ENCODE assay signal across 8 mouse cellular contexts in genomic region chr9:72530237-72530636, GRCm38 (mm10). TPM values are rescaled to one million over a fixed set of nuclear protein-coding genes. Genes with fewer than 3 reads are reported as not detected.
DNase-seq lines count a peak whose midpoint lies in the region; ATAC-seq and TF ChIP-seq lines count a peak whose summit lies in the region.

No protein-coding gene starts in this region.

- H3K27ac ChIP-seq in hindbrain, embryonic 10.5 days: 0 out of 2 replicates have a peak overlapping the region, but pooled peaks have one; percentile 99
- no peak overlapping the region for H3K27ac ChIP-seq in hindbrain, embryonic 13.5 days
- H3K27ac ChIP-seq in intestine, postnatal 0 days (ENCODE audit: low read depth, low read length): peak overlapping the region; percentile 99
- H3K27ac ChIP-seq in limb, embryonic 10.5 days: no peak overlapping the region
- H3K27ac ChIP-seq in midbrain, embryonic 13.5 days: no peak overlapping the region; the same call in 1 of the 2 replicates

- H3K4me1 ChIP-seq in hindbrain, embryonic 10.5 days (replicated peaks): peaks cover 36% of the 10 kb centered on the region
- peaks cover 13% of the 10 kb centered on the region for H3K4me1 ChIP-seq in hindbrain, embryonic 13.5 days (replicated peaks)
- H3K4me1 ChIP-seq in intestine, postnatal 0 days (replicated peaks; ENCODE audit: control insufficient read depth, insufficient read depth, low read length): no peaks in the 10 kb centered on the region
- H3K4me1 ChIP-seq in limb, embryonic 10.5 days: peaks cover 29% of the 10 kb centered on the region
- peaks cover 18% of the 10 kb centered on the region for H3K4me1 ChIP-seq in midbrain, embryonic 13.5 days (replicated peaks)

- H3K4me3 ChIP-seq in hindbrain, embryonic 10.5 days: peak overlapping the region; percentile 18
- H3K4me3 ChIP-seq in hindbrain, embryonic 13.5 days: no peak overlapping the region
- H3K4me3 ChIP-seq in intestine, postnatal 0 days (ENCODE audit: low read depth, low read length): no peak overlapping the region
- peak overlapping the region; percentile 85; the same call in 1 of the 2 replicates for H3K4me3 ChIP-seq in limb, embryonic 10.5 days
- H3K4me3 ChIP-seq in midbrain, embryonic 13.5 days (replicated peaks): no peak overlapping the region

- no peak overlapping the region for H3K9ac ChIP-seq in hindbrain, embryonic 13.5 days
- no peak overlapping the region for H3K9ac ChIP-seq in intestine, postnatal 0 days (ENCODE audit: low read depth, low read length)
- no peak overlapping the region for H3K9ac ChIP-seq in midbrain, embryonic 13.5 days (replicated peaks)

- no peaks in the 10 kb centered on the region for H3K36me3 ChIP-seq in hindbrain, embryonic 10.5 days
- H3K36me3 ChIP-seq in hindbrain, embryonic 13.5 days: no peaks in the 10 kb centered on the region
- H3K36me3 ChIP-seq in intestine, postnatal 0 days (ENCODE audit: control insufficient read depth, insufficient read depth): no peaks in the 10 kb centered on the region; the same call in 1 of the 2 replicates
- no peaks in the 10 kb centered on the region for H3K36me3 ChIP-seq in limb, embryonic 10.5 days
- no peaks in the 10 kb centered on the region for H3K36me3 ChIP-seq in midbrain, embryonic 13.5 days

- DNase-seq in hindbrain, embryonic 10.5 days (ENCODE audit: low spot score): peak; percentile 89
- DNase-seq in embryo, embryonic 10 days (ENCODE audit: low spot score): peak; percentile 97
- DNase-seq in gastrocnemius, postnatal 25 days: peak; percentile 80
- DNase-seq in limb, embryonic 10.5 days (ENCODE audit: low spot score): peak; percentile 93
- peak; percentile 81 for DNase-seq in spleen, adult 12 weeks (ENCODE audit: low spot score)

- under 1% methylated on average over 12 of the region's 12 CpGs for WGBS in hindbrain, embryonic 10.5 days
- under 1% methylated on average over 12 of the region's 12 CpGs for WGBS in hindbrain, embryonic 13.5 days
- under 1% methylated on average over 12 of the region's 12 CpGs for WGBS in intestine, postnatal 0 days
- under 1% methylated on average over 12 of the region's 12 CpGs for WGBS in limb, embryonic 10.5 days
- WGBS in midbrain, embryonic 13.5 days: under 1% methylated on average over 12 of the region's 12 CpGs

- no peaks in the 10 kb centered on the region for H3K9me3 ChIP-seq in hindbrain, embryonic 10.5 days
- H3K9me3 ChIP-seq in hindbrain, embryonic 13.5 days: no peaks in the 10 kb centered on the region
- no peaks in the 10 kb centered on the region for H3K9me3 ChIP-seq in intestine, postnatal 0 days (ENCODE audit: control insufficient read depth)
- no peaks in the 10 kb centered on the region for H3K9me3 ChIP-seq in limb, embryonic 10.5 days (replicated peaks)
- no peaks in the 10 kb centered on the region for H3K9me3 ChIP-seq in midbrain, embryonic 13.5 days

- no peak overlapping the region for H3K4me2 ChIP-seq in hindbrain, embryonic 13.5 days
- H3K4me2 ChIP-seq in intestine, postnatal 0 days (replicated peaks; ENCODE audit: low read depth): peak overlapping the region; percentile 91
- 0 out of 2 replicates have a peak overlapping the region, but pooled peaks have one; percentile 6 for H3K4me2 ChIP-seq in midbrain, embryonic 13.5 days (replicated peaks)

- no peak for ATAC-seq in hindbrain, embryonic 13.5 days (ENCODE audit: low FRiP score)
- peak; percentile 34 for ATAC-seq in intestine, postnatal 0 days
- ATAC-seq in midbrain, embryonic 13.5 days: no peak

- peak; percentile 100 for TF ChIP-seq CTCF in intestine, postnatal 0 days (IDR thresholded peaks at IDR 0.05; ENCODE audit: low read depth)

- no peaks in the 10 kb centered on the region for H3K27me3 ChIP-seq in hindbrain, embryonic 10.5 days (ENCODE audit: insufficient read depth, poor library complexity, severe bottlenecking)
- no peaks in the 10 kb centered on the region for H3K27me3 ChIP-seq in hindbrain, embryonic 13.5 days
- no peaks in the 10 kb centered on the region for H3K27me3 ChIP-seq in intestine, postnatal 0 days (replicated peaks; ENCODE audit: control insufficient read depth, insufficient read depth, low read length)
- H3K27me3 ChIP-seq in limb, embryonic 10.5 days (ENCODE audit: low read depth, poor library complexity, severe bottlenecking): no peaks in the 10 kb centered on the region
- no peaks in the 10 kb centered on the region for H3K27me3 ChIP-seq in midbrain, embryonic 13.5 days

RNA-seq across cellular contexts. Expression of gene Rfx7, which starts 1.8 kb away (rescaled TPM):
- 14.3 and 14.7 TPM in 2 replicates for polyA plus RNA-seq in hindbrain, embryonic 10.5 days (2016; fragmentation: Nextera tagmentation; extraction: Ambion mirVana)
- polyA plus RNA-seq in hindbrain, embryonic 13.5 days (2015; fragmentation: Nextera tagmentation; extraction: Ambion mirVana): 16.6 and 17.2 TPM in 2 replicates
- total RNA-seq in gastrocnemius, postnatal 25 days (2021): 10 to 100 TPM; 16.9 to 20.7 TPM
- polyA plus RNA-seq in intestine, postnatal 0 days (2015; fragmentation: Nextera tagmentation; extraction: Ambion mirVana): 6.9 and 7.4 TPM in 2 replicates
- polyA plus RNA-seq in limb, embryonic 10.5 days (2016; fragmentation: Nextera tagmentation; extraction: Ambion mirVana): 15.9 and 16.0 TPM in 2 replicates
- 17.8 and 19.8 TPM in 2 replicates for polyA plus RNA-seq in midbrain, embryonic 13.5 days (2015; fragmentation: Nextera tagmentation; extraction: Ambion mirVana)

RNA-seq across cellular contexts. Expression of gene Tex9, which starts 38.2 kb away (rescaled TPM):
- 47.0 and 66.3 TPM in 2 replicates for polyA plus RNA-seq in hindbrain, embryonic 10.5 days (2016; fragmentation: Nextera tagmentation; extraction: Ambion mirVana)
- 38.9 and 43.2 TPM in 2 replicates for polyA plus RNA-seq in hindbrain, embryonic 13.5 days (2015; fragmentation: Nextera tagmentation; extraction: Ambion mirVana)
- total RNA-seq in gastrocnemius, postnatal 25 days (2021): 1 to 10 TPM; 1.2 to 1.9 TPM
- 7.7 and 10.7 TPM in 2 replicates for polyA plus RNA-seq in intestine, postnatal 0 days (2015; fragmentation: Nextera tagmentation; extraction: Ambion mirVana)
- polyA plus RNA-seq in limb, embryonic 10.5 days (2016; fragmentation: Nextera tagmentation; extraction: Ambion mirVana): 47.0 and 55.4 TPM in 2 replicates
- 50.7 and 53.0 TPM in 2 replicates for polyA plus RNA-seq in midbrain, embryonic 13.5 days (2015; fragmentation: Nextera tagmentation; extraction: Ambion mirVana)

Comparison
In these comparisons a context has a peak if more than half of its experiments do, and no peak if none do; other contexts are left out.
1. H3K27ac ChIP-seq: peak in hindbrain, embryonic 10.5 days (single experiment) and intestine, postnatal 0 days (single experiment); none in hindbrain, embryonic 13.5 days (single experiment), limb, embryonic 10.5 days (single experiment) and midbrain, embryonic 13.5 days (single experiment).
2. H3K4me3 ChIP-seq: peak in hindbrain, embryonic 10.5 days (single experiment) and limb, embryonic 10.5 days (single experiment); none in hindbrain, embryonic 13.5 days (single experiment), intestine, postnatal 0 days (single experiment) and midbrain, embryonic 13.5 days (single experiment).
3. Peak in every context shown above with its lines, with median percentiles within 50 percentile points of each other: DNase-seq.